Mouse (Mus musculus): ENCODE data around the gene Meaf6. TPM values are rescaled to one million over a fixed set of nuclear protein-coding genes. Genes with fewer than 3 reads are reported as not detected.

Gene Meaf6
- total RNA-seq, 2 experiments from 2014 or later, result 19.9 to 21.3 TPM

- intact Hi-C loops (cut with DNase I), result no loop called here
- no peak for DNase-seq
Observed at GRCm38 (mm10) chr4:125136303-125136888, 51.5 kb downstream of the Meaf6 start.

DNA sequence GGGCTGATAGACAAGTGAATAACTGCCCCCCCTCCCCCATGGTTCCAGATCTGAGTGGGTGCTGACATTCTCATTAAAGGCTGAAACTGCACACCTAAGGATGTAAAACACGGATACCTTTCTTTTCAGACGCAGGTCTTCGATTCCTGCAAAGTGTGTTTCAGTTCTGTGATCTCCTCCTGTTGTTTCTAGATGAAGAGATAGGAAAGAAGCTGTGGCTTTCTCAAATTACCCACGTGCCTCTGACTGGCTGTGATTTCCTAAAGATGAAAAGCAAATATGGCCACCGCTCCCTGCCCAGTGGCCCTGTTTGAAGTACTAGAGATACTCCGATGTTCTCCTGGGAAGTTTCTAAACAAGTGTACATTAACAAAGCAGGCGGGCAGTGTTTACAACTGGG lies 53.4 kb downstream of the Meaf6 start:
- intact Hi-C loops (cut with DNase I), result no loop called here
- no peak for DNase-seq

GRCm38 (mm10) chr4:125144211-125144610 lies 59.3 kb downstream of the Meaf6 start:
- intact Hi-C loops (cut with DNase I), result no loop called here
- DNase-seq, result no peak

GRCm38 (mm10) chr4:125144627-125145026 lies 59.7 kb downstream of the Meaf6 start:
- intact Hi-C loops (cut with DNase I), result no loop called here
- DNase-seq, result peak in 1 of 2 experiments; percentile 12

GRCm38 (mm10) chr4:125145213-125145612 lies 60.3 kb downstream of the Meaf6 start:
- intact Hi-C loops (cut with DNase I), result no loop called here
- DNase-seq, result peak; percentile 9 to 48

DNA sequence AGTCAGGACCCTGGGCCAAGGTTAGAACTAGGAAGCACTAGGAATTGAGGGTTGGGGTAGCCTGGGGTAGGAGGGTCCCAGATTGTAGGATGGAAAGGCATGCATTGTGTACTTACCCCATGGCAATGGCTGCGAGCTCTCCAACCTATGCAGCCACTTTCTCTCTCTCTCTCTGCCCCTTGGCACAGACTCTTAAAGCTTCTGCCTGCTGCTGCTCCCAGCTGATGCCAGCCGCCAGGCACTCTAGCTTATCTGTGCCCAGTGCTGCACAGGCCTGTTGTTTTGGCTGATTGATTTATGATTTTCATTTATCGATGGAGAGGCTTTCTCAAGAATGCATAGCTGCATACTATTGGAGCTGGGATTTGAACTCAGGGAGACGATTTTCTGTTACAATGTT lies 63.0 kb downstream of the Meaf6 start:
- no peak for DNase-seq
- intact Hi-C loops (cut with DNase I), result no loop called here

- no peak for DNase-seq
- intact Hi-C loops (cut with DNase I), result no loop called here
Observed at GRCm38 (mm10) chr4:125149460-125149859, 64.5 kb downstream of the Meaf6 start.

- intact Hi-C loops (cut with DNase I), result no loop called here
- no peak for DNase-seq
Observed at GRCm38 (mm10) chr4:125152469-125152868, 67.5 kb downstream of the Meaf6 start.

DNA sequence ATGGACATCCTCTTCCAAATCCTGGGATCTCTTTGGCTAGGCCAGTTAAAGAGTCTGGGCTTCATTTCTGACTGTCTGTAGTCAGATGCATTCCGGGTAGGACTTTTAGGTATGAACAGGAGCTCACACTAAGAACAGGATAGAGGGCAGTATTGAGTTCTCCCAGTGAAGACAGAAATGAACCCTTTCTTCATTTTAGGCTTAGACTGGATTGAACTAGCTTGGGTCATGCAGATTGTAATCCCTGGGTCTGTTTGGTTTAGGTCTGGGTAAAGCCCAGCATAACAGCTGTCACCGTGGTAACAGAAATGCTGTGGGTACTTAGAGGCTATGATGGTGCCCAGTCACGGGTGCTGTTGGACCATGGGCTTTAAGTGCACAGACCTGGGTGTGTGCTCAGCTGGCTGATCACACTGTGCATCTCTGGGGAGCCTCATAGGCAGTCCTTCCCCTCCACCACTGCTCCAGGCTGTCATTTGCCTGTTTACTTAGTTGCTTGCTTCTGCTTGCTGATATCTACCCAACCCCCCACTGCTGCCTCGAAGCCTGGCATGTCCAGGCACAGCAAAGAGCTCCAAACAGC lies 68.8 kb downstream of the Meaf6 start:
- no peak for DNase-seq
- intact Hi-C loops (cut with DNase I), result no loop called here

- no peak for DNase-seq
- intact Hi-C loops (cut with DNase I), result no loop called here
Observed at GRCm38 (mm10) chr4:125155646-125156045, 70.7 kb downstream of the Meaf6 start.

GRCm38 (mm10) chr4:125157322-125157721 lies 72.4 kb downstream of the Meaf6 start:
- intact Hi-C loops (cut with DNase I), result no loop called here
- DNase-seq, result no peak

DNA sequence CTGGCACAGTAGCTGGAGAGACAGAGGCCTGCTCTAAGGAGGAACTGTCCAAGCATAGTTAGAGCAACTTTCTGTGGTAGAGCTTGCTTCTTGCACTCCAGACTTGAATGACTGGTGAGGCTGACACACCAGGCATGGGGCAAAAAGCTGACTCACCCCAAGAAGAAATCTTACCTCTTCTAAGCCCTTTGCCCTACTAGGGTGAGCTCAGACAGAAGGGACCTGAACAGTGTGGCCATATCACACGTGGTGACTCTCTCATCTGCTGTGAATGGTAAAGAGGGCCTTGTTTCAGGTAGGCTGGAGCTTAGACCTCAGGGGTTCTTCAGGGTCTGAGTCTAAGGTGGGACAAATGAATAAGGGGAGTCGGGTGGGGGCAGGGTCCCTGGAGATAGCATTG lies 73.1 kb downstream of the Meaf6 start:
- DNase-seq, result no peak

GRCm38 (mm10) chr4:125158581-125159317 lies 73.8 kb downstream of the Meaf6 start:
- intact Hi-C loops (cut with DNase I), result no loop called here
- no peak for DNase-seq

More for the DNA sequence above, 73.1 kb downstream of the Meaf6 start:
- intact Hi-C loops (cut with DNase I), result no loop called here

GRCm38 (mm10) chr4:125160320-125160950 lies 75.5 kb downstream of the Meaf6 start:
- intact Hi-C loops (cut with DNase I), result loop anchor here (1.0 to 2.0 kb wide), 2 partner anchors 46 to 802 kb away; no protein-coding TSS in a partner anchor
- DNase-seq, result peak; percentile 85 to 90

DNA sequence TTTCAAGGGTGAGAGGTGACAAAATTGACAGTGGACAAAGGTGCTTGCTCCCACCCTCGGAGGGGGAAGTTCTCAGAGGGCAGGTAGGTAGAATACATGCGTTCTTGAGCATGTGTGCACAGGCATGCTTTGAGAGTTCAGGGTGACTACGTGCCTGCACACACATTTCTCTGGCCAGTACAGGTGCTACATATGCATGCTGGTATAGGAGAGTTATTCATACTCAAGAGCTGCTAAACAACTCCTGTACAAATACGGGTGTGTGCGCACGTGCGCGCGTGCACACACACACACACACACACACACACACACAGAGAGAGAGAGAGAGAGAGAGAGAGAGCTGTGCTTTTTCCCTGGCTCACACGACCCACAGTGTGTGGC lies 76.0 kb downstream of the Meaf6 start:
- intact Hi-C loops (cut with DNase I), result loop anchor here (1.0 to 2.0 kb wide), 2 partner anchors 46 to 801 kb away; no protein-coding TSS in a partner anchor
- no peak for DNase-seq

GRCm38 (mm10) chr4:125161392-125161791 lies 76.5 kb downstream of the Meaf6 start:
- DNase-seq, result no peak
- intact Hi-C loops (cut with DNase I), result loop anchor here (2.0 kb wide), 1 partner anchor 47 kb away; no protein-coding TSS in a partner anchor

- intact Hi-C loops (cut with DNase I), result no loop called here
Observed at GRCm38 (mm10) chr4:125162701-125163100, 77.8 kb downstream of the Meaf6 start.

More at GRCm38 (mm10) chr4:125162701-125163100, 77.8 kb downstream of the Meaf6 start:
- no peak for DNase-seq
